Mouse (Mus musculus): ENCODE measurements around the gene Wdr48. TPM values are rescaled to one million over a fixed set of nuclear protein-coding genes. Genes with fewer than 3 reads are reported as not detected.

Gene Wdr48
- polyA plus RNA-seq, 1 experiment, result not detected

DNA sequence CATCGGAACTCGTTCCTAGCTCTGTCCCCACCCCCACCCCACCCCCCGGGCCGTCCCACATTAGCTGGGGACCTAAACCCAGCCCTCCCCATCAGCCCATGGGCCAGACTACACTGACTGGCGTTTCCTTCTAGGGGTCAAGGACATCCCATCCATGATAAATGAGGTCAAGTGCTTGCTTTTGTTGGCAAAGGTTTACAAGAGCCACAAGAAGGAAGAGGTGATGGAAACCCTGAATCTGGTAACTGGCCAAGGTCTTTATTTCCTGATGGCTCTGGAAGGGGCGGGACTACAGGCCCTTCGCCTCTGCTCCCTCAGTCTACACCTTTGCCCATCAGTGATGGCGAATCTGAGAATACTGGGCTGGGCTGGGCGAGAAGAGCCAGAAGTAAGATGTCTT lies 64.2 kb downstream of the Wdr48 start:
- Histone ChIP-seq H3K4me3 (ENCODE audit: insufficient read depth, low read depth, low read length) (no peak overlapping the region), H3K27ac (ENCODE audit: insufficient read depth, low read depth, low read length) (no peak overlapping the region), H3K4me1 (ENCODE audit: control insufficient read depth, insufficient read depth, low read length) (0 out of 2 replicates have a peak, but pooled peaks cover 4% of the 10 kb centered on the region)
- TF ChIP-seq POLR2A (IDR thresholded peaks at IDR 0.05; ENCODE audit: insufficient read depth, low read depth, low read length) (no peak), CTCF (IDR thresholded peaks at IDR 0.05; ENCODE audit: insufficient read depth, low read depth, low read length) (no peak)
- WGBS, result 86% methylated on average over 9 of the region's 9 CpGs

DNA sequence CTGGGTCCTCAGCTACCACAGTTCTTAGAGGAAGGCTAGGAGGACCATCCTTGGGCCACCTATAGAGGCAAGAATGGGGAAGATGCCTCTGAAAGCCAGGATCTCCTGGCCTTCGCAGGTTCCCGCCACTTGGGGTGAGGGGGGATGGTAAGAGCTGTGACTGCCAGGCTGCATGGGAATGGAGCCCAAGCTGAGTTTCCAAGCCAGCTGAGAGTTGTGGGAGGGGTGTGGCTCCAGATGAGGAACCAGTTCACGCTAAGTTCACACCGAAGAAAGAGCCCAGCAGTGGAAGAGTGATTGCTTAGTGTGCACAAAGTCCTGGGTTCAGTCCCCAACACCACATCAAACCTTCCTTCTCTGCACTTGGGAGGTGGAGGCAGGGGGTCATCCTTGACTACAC lies 67.5 kb downstream of the Wdr48 start:
- Histone ChIP-seq H3K27ac (ENCODE audit: insufficient read depth, low read depth, low read length) (no peak overlapping the region), H3K4me1 (ENCODE audit: control insufficient read depth, insufficient read depth, low read length) (peaks cover 19% of the 10 kb centered on the region), H3K4me3 (ENCODE audit: insufficient read depth, low read depth, low read length) (no peak overlapping the region)
- WGBS, result 75% methylated on average over 4 of the region's 4 CpGs
- no peak for TF ChIP-seq POLR2A (IDR thresholded peaks at IDR 0.05; ENCODE audit: insufficient read depth, low read depth, low read length)
- no peak for TF ChIP-seq CTCF (IDR thresholded peaks at IDR 0.05; ENCODE audit: insufficient read depth, low read depth, low read length)

DNA sequence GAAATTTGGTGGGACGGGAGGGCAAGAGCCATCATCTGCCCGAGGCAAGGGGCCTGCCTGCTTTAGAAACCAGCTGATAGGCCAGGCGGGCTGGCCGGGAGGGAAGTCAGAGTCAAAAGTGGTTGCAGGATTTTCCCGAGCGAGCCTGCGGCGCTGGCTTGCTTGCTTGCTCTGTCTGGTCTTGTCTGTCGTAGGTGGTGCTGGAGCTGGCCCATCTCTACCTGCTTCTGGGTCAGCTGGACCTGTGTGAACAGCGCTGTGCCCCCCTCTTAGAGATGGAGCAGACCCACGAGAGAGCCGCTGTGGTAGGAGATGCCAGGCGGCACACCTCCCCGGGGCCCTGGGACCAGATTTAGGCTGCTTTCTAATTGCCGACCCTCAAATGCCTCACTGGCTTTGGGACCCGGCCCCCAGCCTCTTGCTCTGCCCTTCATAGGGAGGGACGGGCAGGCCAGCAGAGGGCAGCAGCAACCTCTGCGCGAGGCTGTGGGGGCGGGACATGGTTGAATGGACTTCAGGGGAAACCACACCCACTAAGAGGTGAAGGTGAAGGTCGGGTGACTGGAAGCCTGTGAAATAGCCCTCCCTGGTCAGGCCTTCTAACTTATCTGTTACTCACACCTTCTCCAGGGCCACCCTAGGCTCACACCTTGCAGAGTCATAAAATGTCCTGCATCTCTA lies 68.4 kb downstream of the Wdr48 start:
- WGBS, result 49% methylated on average over 21 of the region's 21 CpGs
- Histone ChIP-seq H3K4me3 (ENCODE audit: insufficient read depth, low read depth, low read length) (no peak overlapping the region), H3K4me1 (ENCODE audit: control insufficient read depth, insufficient read depth, low read length) (peaks cover 25% of the 10 kb centered on the region), H3K27ac (ENCODE audit: insufficient read depth, low read depth, low read length) (no peak overlapping the region)
- TF ChIP-seq POLR2A (IDR thresholded peaks at IDR 0.05; ENCODE audit: insufficient read depth, low read depth, low read length), result no peak
- peak; percentile 64 for TF ChIP-seq CTCF (IDR thresholded peaks at IDR 0.05; ENCODE audit: insufficient read depth, low read depth, low read length)

DNA sequence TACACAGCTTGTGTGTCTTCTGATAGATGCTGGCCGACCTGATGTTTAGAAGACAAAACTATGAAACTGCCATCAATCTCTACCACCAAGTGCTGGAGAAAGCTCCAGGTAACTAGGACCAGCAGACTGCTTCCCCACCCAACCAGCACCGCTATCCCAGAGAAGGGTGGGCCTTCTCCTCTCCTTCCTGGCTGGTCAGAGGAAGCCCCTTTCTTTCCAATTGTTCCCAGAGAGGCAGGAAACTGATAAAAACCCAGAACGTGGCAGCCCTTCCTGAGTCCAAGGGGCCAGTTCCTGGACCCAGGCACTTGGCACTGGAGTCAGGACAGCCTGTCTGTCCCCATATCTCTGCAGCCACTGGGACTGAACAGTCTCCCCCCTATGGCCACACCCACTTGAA lies 69.5 kb downstream of the Wdr48 start:
- Histone ChIP-seq H3K27ac (ENCODE audit: insufficient read depth, low read depth, low read length) (no peak overlapping the region), H3K4me1 (ENCODE audit: control insufficient read depth, insufficient read depth, low read length) (peaks cover 30% of the 10 kb centered on the region), H3K4me3 (ENCODE audit: insufficient read depth, low read depth, low read length) (no peak overlapping the region)
- TF ChIP-seq POLR2A (IDR thresholded peaks at IDR 0.05; ENCODE audit: insufficient read depth, low read depth, low read length), result no peak
- TF ChIP-seq CTCF (IDR thresholded peaks at IDR 0.05; ENCODE audit: insufficient read depth, low read depth, low read length), result no peak
- 93% methylated on average over 3 of the region's 3 CpGs for WGBS

DNA sequence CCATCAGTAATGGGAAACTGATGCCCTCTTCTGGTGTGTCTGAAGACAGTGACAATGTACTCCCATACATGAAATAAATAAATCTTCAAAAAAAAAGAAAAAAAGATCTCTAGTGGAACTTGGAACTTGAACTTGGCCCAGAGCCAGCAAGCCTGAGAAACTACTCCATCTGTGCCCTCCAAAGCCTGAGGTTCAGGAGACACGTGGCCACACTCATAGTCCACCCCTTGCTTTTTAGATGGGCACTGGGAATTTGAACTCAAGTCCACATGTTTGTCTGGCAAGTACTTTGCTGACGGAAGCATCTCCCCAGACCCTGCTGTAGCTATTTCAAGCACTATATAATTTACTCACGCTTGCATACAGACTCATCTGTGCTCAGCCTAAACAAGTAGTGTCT lies 70.5 kb downstream of the Wdr48 start:
- TF ChIP-seq POLR2A (IDR thresholded peaks at IDR 0.05; ENCODE audit: insufficient read depth, low read depth, low read length) (no peak), CTCF (IDR thresholded peaks at IDR 0.05; ENCODE audit: insufficient read depth, low read depth, low read length) (no peak)
- 21% methylated on average over 3 of the region's 3 CpGs for WGBS
- Histone ChIP-seq H3K27ac (ENCODE audit: insufficient read depth, low read depth, low read length) (no peak overlapping the region), H3K4me1 (ENCODE audit: control insufficient read depth, insufficient read depth, low read length) (peaks cover 32% of the 10 kb centered on the region), H3K4me3 (ENCODE audit: insufficient read depth, low read depth, low read length) (no peak overlapping the region)

DNA sequence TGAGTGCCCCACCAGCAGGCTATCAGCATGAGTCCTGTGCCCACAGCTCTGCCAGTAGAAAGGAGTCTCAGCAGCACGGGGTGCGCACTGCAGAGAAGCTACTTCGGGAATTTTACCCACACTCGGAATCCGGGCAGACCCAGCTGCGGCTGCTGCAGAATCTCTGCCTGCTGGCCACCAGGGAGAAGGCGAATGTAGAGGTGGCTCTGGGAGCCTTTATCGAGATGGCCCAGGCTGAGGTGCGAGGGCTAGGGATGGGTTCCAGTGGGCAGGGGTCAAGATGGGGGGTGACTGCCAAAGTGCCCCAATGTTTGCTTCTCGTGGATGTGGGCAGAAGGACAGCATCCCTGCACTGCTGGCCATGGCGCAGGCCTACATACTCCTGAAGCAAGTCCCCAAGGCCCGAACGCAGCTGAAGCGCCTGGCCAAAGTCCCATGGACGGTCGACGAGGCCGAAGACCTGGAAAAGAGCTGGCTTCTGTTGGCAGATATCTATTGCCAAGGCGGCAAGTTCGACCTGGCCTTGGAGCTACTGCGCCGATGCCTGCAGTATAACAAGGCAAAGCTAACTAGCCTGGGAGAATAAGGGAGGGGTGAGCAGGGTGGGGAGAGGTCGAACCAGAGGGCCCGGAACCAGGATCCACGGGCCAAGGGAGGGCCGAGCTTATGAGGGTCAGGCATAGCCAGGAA lies 71.7 kb downstream of the Wdr48 start:
- no peak for TF ChIP-seq CTCF (IDR thresholded peaks at IDR 0.05; ENCODE audit: insufficient read depth, low read depth, low read length)
- TF ChIP-seq POLR2A (IDR thresholded peaks at IDR 0.05; ENCODE audit: insufficient read depth, low read depth, low read length), result no peak
- Histone ChIP-seq H3K27ac (ENCODE audit: insufficient read depth, low read depth, low read length) (no peak overlapping the region), H3K4me3 (ENCODE audit: insufficient read depth, low read depth, low read length) (no peak overlapping the region), H3K4me1 (ENCODE audit: control insufficient read depth, insufficient read depth, low read length) (peaks cover 44% of the 10 kb centered on the region)
- 87% methylated on average over 26 of the region's 26 CpGs for WGBS

DNA sequence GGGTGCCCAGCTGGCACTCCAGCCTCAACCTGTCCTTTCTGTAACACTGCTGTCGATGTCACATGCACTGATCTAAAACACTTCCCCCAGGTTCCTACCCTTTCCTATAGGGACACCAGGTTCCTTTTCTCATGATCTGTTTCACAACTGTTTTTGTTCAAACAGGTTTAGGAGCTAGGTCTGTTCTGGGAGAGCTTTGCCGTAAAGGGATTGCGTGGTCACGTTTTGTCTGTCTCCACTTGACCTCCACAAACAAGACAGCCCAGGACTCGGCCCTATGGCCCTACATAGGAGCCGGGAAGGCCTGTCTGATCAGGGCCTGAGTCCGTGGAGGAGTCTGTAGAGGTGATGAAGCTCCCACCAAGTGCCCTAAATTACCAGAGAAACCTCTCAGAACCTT lies 75.1 kb downstream of the Wdr48 start:
- Histone ChIP-seq H3K4me1 (ENCODE audit: control insufficient read depth, insufficient read depth, low read length) (peaks cover 44% of the 10 kb centered on the region), H3K4me3 (ENCODE audit: insufficient read depth, low read depth, low read length) (no peak overlapping the region), H3K27ac (ENCODE audit: insufficient read depth, low read depth, low read length) (no peak overlapping the region)
- 93% methylated on average over 7 of the region's 7 CpGs for WGBS
- TF ChIP-seq CTCF (IDR thresholded peaks at IDR 0.05; ENCODE audit: insufficient read depth, low read depth, low read length) (no peak), POLR2A (IDR thresholded peaks at IDR 0.05; ENCODE audit: insufficient read depth, low read depth, low read length) (no peak)

DNA sequence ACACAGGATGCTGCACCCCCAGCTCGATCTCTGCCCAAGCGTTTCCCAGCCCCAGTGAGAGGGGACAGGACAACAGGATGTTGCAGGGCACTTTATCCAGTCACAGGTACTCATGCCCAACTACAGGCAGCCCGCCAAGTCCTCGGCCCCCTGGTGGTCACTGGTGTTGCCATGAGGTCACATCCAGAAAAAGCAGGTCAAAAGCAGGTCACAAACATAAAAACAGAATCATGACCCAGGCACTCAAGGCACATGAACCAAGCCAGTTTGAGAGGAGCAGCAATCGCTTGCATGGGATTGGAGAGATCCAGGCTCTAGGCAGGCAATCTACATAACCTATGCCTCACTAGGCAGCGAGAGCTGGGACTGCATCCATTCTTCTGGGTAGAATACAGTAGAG lies 75.5 kb downstream of the Wdr48 start:
- H3K27ac ChIP-seq (ENCODE audit: insufficient read depth, low read depth, low read length), result no peak overlapping the region
- H3K4me1 ChIP-seq (ENCODE audit: control insufficient read depth, insufficient read depth, low read length), result peaks cover 44% of the 10 kb centered on the region
- WGBS, result 65% methylated on average over 6 of the region's 6 CpGs
- TF ChIP-seq POLR2A (IDR thresholded peaks at IDR 0.05; ENCODE audit: insufficient read depth, low read depth, low read length), result no peak
- no peak for TF ChIP-seq CTCF (IDR thresholded peaks at IDR 0.05; ENCODE audit: insufficient read depth, low read depth, low read length)
- H3K4me3 ChIP-seq (ENCODE audit: insufficient read depth, low read depth, low read length), result no peak overlapping the region
